Mouse (Mus musculus): ENCODE measurements at regions not wholly inside any gene's neighbourhood (a gene's known extent, or its start where the extent isn't known, plus 50 kb on each side); places are given as distances from the start of the nearest gene placed in this dataset.

GRCm38 (mm10) chr13:63720610-63721009 lies 94.4 kb upstream of the Ercc6l2 start:
- Histone ChIP-seq H3K27me3 (ENCODE audit: control insufficient read depth, insufficient read depth, low read length) (no peaks in the 10 kb centered on the region), H3K4me1 (replicated peaks; ENCODE audit: control insufficient read depth, insufficient read depth, low read length) (no peaks in the 10 kb centered on the region), H3K36me3 (ENCODE audit: control insufficient read depth, insufficient read depth, low read length) (no peaks in the 10 kb centered on the region), H3K27ac (ENCODE audit: control insufficient read depth, insufficient read depth, low read length) (no peak overlapping the region), H3K4me3 (ENCODE audit: control insufficient read depth, insufficient read depth, low read length) (no peak overlapping the region)
- no peak for DNase-seq
- TF ChIP-seq POLR2A (IDR thresholded peaks at IDR 0.05; ENCODE audit: control insufficient read depth, extremely low read depth, insufficient read depth, low read length, poor library complexity) (no peak), CTCF (IDR thresholded peaks at IDR 0.05; ENCODE audit: borderline replicate concordance, control insufficient read depth, extremely low read depth, insufficient read depth, low read length, poor library complexity) (no peak)
- WGBS = 91% methylated on average over 3 of the region's 3 CpGs

GRCm38 (mm10) chr13:63721011-63721625 lies 93.9 kb upstream of the Ercc6l2 start:
- TF ChIP-seq POLR2A (IDR thresholded peaks at IDR 0.05; ENCODE audit: control insufficient read depth, extremely low read depth, insufficient read depth, low read length, poor library complexity) (no peak), CTCF (IDR thresholded peaks at IDR 0.05; ENCODE audit: borderline replicate concordance, control insufficient read depth, extremely low read depth, insufficient read depth, low read length, poor library complexity) (no peak)
- WGBS = 94% methylated on average over 5 of the region's 5 CpGs
- no peak for DNase-seq
- Histone ChIP-seq H3K27ac (ENCODE audit: control insufficient read depth, insufficient read depth, low read length) (no peak overlapping the region), H3K4me1 (replicated peaks; ENCODE audit: control insufficient read depth, insufficient read depth, low read length) (no peaks in the 10 kb centered on the region), H3K27me3 (ENCODE audit: control insufficient read depth, insufficient read depth, low read length) (no peaks in the 10 kb centered on the region), H3K4me3 (ENCODE audit: control insufficient read depth, insufficient read depth, low read length) (no peak overlapping the region), H3K36me3 (ENCODE audit: control insufficient read depth, insufficient read depth, low read length) (no peaks in the 10 kb centered on the region)

- TF ChIP-seq CTCF (IDR thresholded peaks at IDR 0.05; ENCODE audit: borderline replicate concordance, control insufficient read depth, extremely low read depth, insufficient read depth, low read length, poor library complexity) = no peak
- no peak for TF ChIP-seq POLR2A (IDR thresholded peaks at IDR 0.05; ENCODE audit: control insufficient read depth, extremely low read depth, insufficient read depth, low read length, poor library complexity)
- Histone ChIP-seq H3K4me1 (replicated peaks; ENCODE audit: control insufficient read depth, insufficient read depth, low read length) (no peaks in the 10 kb centered on the region), H3K4me3 (ENCODE audit: control insufficient read depth, insufficient read depth, low read length) (no peak overlapping the region), H3K27me3 (ENCODE audit: control insufficient read depth, insufficient read depth, low read length) (no peaks in the 10 kb centered on the region), H3K36me3 (ENCODE audit: control insufficient read depth, insufficient read depth, low read length) (no peaks in the 10 kb centered on the region), H3K27ac (ENCODE audit: control insufficient read depth, insufficient read depth, low read length) (no peak overlapping the region)
- DNase-seq = no peak
- 91% methylated on average over 2 of the region's 2 CpGs for WGBS
Measured at GRCm38 (mm10) chr13:63724293-63724692, 90.7 kb upstream of the Ercc6l2 start.

- no peak for DNase-seq
- no peak overlapping the region for H3K27ac ChIP-seq (ENCODE audit: control insufficient read depth, insufficient read depth, low read length)
- WGBS = 91% methylated on average over 2 of the region's 2 CpGs
Measured at GRCm38 (mm10) chr13:63724843-63725582, 90.0 kb upstream of the Ercc6l2 start.

GRCm38 (mm10) chr13:63726035-63726434 lies 89.0 kb upstream of the Ercc6l2 start:
- WGBS = 98% methylated on average over 2 of the region's 2 CpGs
- Histone ChIP-seq H3K4me1 (replicated peaks; ENCODE audit: control insufficient read depth, insufficient read depth, low read length) (no peaks in the 10 kb centered on the region), H3K4me3 (ENCODE audit: control insufficient read depth, insufficient read depth, low read length) (no peak overlapping the region), H3K36me3 (ENCODE audit: control insufficient read depth, insufficient read depth, low read length) (no peaks in the 10 kb centered on the region), H3K27ac (ENCODE audit: control insufficient read depth, insufficient read depth, low read length) (no peak overlapping the region), H3K27me3 (ENCODE audit: control insufficient read depth, insufficient read depth, low read length) (no peaks in the 10 kb centered on the region)
- no peak for TF ChIP-seq POLR2A (IDR thresholded peaks at IDR 0.05; ENCODE audit: control insufficient read depth, extremely low read depth, insufficient read depth, low read length, poor library complexity)
- no peak for TF ChIP-seq CTCF (IDR thresholded peaks at IDR 0.05; ENCODE audit: borderline replicate concordance, control insufficient read depth, extremely low read depth, insufficient read depth, low read length, poor library complexity)
- DNase-seq = no peak

More at GRCm38 (mm10) chr13:63724843-63725582, 90.0 kb upstream of the Ercc6l2 start:
- H3K36me3 ChIP-seq (ENCODE audit: control insufficient read depth, insufficient read depth, low read length) = no peaks in the 10 kb centered on the region
- H3K4me3 ChIP-seq (ENCODE audit: control insufficient read depth, insufficient read depth, low read length) = no peak overlapping the region
- no peaks in the 10 kb centered on the region for H3K4me1 ChIP-seq (replicated peaks; ENCODE audit: control insufficient read depth, insufficient read depth, low read length)
- no peaks in the 10 kb centered on the region for H3K27me3 ChIP-seq (ENCODE audit: control insufficient read depth, insufficient read depth, low read length)
- no peak for TF ChIP-seq POLR2A (IDR thresholded peaks at IDR 0.05; ENCODE audit: control insufficient read depth, extremely low read depth, insufficient read depth, low read length, poor library complexity)
- TF ChIP-seq CTCF (IDR thresholded peaks at IDR 0.05; ENCODE audit: borderline replicate concordance, control insufficient read depth, extremely low read depth, insufficient read depth, low read length, poor library complexity) = no peak

GRCm38 (mm10) chr13:63726509-63726908 lies 88.5 kb upstream of the Ercc6l2 start:
- Histone ChIP-seq H3K4me3 (ENCODE audit: control insufficient read depth, insufficient read depth, low read length) (no peak overlapping the region), H3K4me1 (replicated peaks; ENCODE audit: control insufficient read depth, insufficient read depth, low read length) (no peaks in the 10 kb centered on the region), H3K27ac (ENCODE audit: control insufficient read depth, insufficient read depth, low read length) (no peak overlapping the region), H3K36me3 (ENCODE audit: control insufficient read depth, insufficient read depth, low read length) (no peaks in the 10 kb centered on the region), H3K27me3 (ENCODE audit: control insufficient read depth, insufficient read depth, low read length) (no peaks in the 10 kb centered on the region)
- no peak for DNase-seq
- 97% methylated on average over 6 of the region's 6 CpGs for WGBS
- no peak for TF ChIP-seq CTCF (IDR thresholded peaks at IDR 0.05; ENCODE audit: borderline replicate concordance, control insufficient read depth, extremely low read depth, insufficient read depth, low read length, poor library complexity)
- no peak for TF ChIP-seq POLR2A (IDR thresholded peaks at IDR 0.05; ENCODE audit: control insufficient read depth, extremely low read depth, insufficient read depth, low read length, poor library complexity)
